Mouse (Mus musculus): ENCODE data around the gene Ccdc80. TPM values are rescaled to one million over a fixed set of nuclear protein-coding genes. Genes with fewer than 3 reads are reported as not detected.

Ccdc80 gene
- polyA plus RNA-seq, 1 experiment = 10.3 TPM

Other genes with a start within 250 kb of the Ccdc80 start
- gene Cd200r2, start 226.3 kb upstream of the Ccdc80 start, polyA plus RNA-seq (2012; rRNA removed) = 0.14 TPM in 1 of 2 replicates, not detected in the other
- not detected in 2 replicates for gene Cd200r3, start 149.7 kb upstream of the Ccdc80 start, polyA plus RNA-seq (2012; rRNA removed)
- 24.5 and 28.2 TPM in 2 replicates for gene Slc35a5, start 65.3 kb downstream of the Ccdc80 start, polyA plus RNA-seq (2012; rRNA removed)
- gene Atg3, start 65.4 kb downstream of the Ccdc80 start, polyA plus RNA-seq (2012; rRNA removed) = 34.4 and 39.3 TPM in 2 replicates
- gene Btla, start 130.9 kb downstream of the Ccdc80 start, polyA plus RNA-seq (2012; rRNA removed) = 0.69 and 0.80 TPM in 2 replicates

Data from frontal cortex, adult 2 months (tissue).